Mouse (Mus musculus) lung, embryonic 14.5 days (tissue): ENCODE results near the gene Nkx1-1. TPM values are rescaled to one million over a fixed set of nuclear protein-coding genes. Genes with fewer than 3 reads are reported as not detected.
A peak's percentile ranks its signal among the peaks of the same experiment; 100 is the strongest.

ENCODE experiments used
- ATAC-seq: fragments of 200-750 bp; cut with Nextera tagmentation; 2 replicates; pipeline ENCODE4 v1.8.0; 2017; ENCODE audit warnings: mild to moderate bottlenecking, moderate TSS enrichment, moderate library complexity; ENCODE audit not compliant: insufficient read depth
- DNase-seq: peaks from one replicate; pipeline ENCODE4 v3.0.0-alpha.2; 2015
- H3K27ac ChIP-seq: fragments of 300-500 bp; sonication (generic); 2 replicates; pipeline ENCODE4 v1.5.1; 2014; ENCODE audit warnings: low read depth, mild to moderate bottlenecking, moderate library complexity
- H3K27me3 ChIP-seq: fragments of 300-500 bp; sonication (generic); 2 replicates; pipeline ENCODE4 v1.6.1; 2014; ENCODE audit warnings: low read length, control low read depth; ENCODE audit not compliant: insufficient read depth
- H3K36me3 ChIP-seq: fragments of 300-500 bp; sonication (generic); 2 replicates; pipeline ENCODE4 v1.6.1; 2014; ENCODE audit warnings: control low read depth; ENCODE audit not compliant: insufficient read depth
- H3K4me1 ChIP-seq: fragments of 300-500 bp; sonication (generic); 2 replicates; pipeline ENCODE4 v1.6.1; 2014; ENCODE audit warnings: antibody characterized with exemption, control low read depth; ENCODE audit not compliant: insufficient read depth
- H3K4me2 ChIP-seq: fragments of 300-500 bp; sonication (generic); 2 replicates; pipeline ENCODE4 v1.6.1; 2014; ENCODE audit warnings: mild to moderate bottlenecking
- H3K4me3 ChIP-seq: fragments of 300-500 bp; sonication (generic); 2 replicates; pipeline ENCODE4 v1.5.1; 2014; ENCODE audit warnings: low read depth, low read length
- H3K9ac ChIP-seq: fragments of 300-500 bp; sonication (generic); 2 replicates; pipeline ENCODE4 v1.6.1; 2014
- H3K9me3 ChIP-seq: fragments of 300-500 bp; sonication (generic); 2 replicates; pipeline ENCODE4 v1.6.1; 2016; ENCODE audit warnings: low read depth, low read length, control low read depth
- CTCF ChIP-seq: IDR thresholded peaks from 2 replicates; pipeline ENCODE4 v1.5.1; 2016; ENCODE audit warnings: antibody characterized with exemption, low read depth
- WGBS: fragments of 180-500 bp; shearing (Covaris S2); extraction: QIAGEN DNeasy Blood & Tissue Kit; methylation state at CpG from one replicate; pipeline ENCODE4 v1.1.7; 2014; 5-methylcytosine and 5-hydroxymethylcytosine counted together
- polyA plus RNA-seq: library from polyadenylated mRNA; unstranded; fragments of >200 nt; fragmentation: Nextera tagmentation; extraction: Ambion mirVana; gene quantifications from 2 replicates; pipeline ENCODE4 v1.2.1, GENCODE M21; 2014

Gene Nkx1-1
- polyA plus RNA-seq, 1 experiment from 2014 or later: not detected

- Histone ChIP-seq H3K27me3 (peaks cover 95% of the 10 kb centered on the region), H3K4me3 (no peak overlapping the region), H3K4me2 (no peak overlapping the region), H3K9me3 (no peaks in the 10 kb centered on the region), H3K27ac (no peak overlapping the region), H3K36me3 (no peaks in the 10 kb centered on the region), H3K9ac (no peak overlapping the region), H3K4me1 (no peaks in the 10 kb centered on the region)
- 2% methylated on average over 39 of the region's 39 CpGs for WGBS
- no peak for DNase-seq
- TF ChIP-seq CTCF: no peak
- ATAC-seq: no peak
Observed at GRCm38 (mm10) chr5:33432057-33432935, 1.5 kb downstream of the Nkx1-1 start.

DNA sequence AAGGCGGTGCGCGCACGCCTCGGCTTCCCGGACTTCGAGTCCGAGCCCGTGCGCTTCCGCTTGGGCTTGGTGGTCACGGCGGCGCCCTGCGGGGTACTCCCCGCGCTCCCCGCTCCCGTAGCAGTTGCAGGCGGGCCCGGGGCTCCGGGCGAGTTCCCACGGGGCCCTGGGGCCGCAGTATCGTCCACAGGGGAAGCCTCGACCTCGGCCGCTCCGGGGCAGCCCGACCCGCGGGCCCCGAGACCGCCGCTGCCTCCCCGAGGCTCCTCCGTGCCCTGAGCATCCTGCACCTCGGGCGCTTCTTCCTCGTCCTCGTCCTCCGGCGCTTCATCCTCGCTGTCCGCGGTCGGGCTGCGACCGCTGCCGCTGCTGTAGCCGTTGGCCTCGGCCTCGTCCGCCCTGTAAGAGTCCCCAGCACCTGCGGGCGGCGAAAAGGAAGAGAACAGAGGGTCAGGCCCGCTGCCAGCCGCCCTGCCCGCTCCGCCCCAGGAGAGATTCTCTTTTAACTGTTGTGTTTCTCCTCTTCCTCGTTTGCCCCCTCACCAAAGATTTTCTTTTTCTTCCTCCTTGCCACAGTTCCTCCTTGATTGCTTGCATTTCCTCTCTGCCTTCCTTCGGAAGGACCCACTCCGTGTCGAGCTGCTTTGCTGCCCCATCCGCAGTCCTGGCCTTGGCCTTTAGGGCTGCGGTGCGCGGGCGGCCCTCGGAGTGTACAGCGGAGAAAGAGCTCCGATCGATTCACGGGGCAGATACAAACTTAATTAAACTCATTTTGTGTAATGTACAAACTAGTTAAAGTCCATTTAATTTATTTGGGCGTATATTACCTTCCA is 2.4 kb downstream of the Nkx1-1 start:
- DNase-seq (no peak), ATAC-seq (no peak)
- no peak for TF ChIP-seq CTCF
- Histone ChIP-seq H3K9ac (no peak overlapping the region), H3K4me3 (peak overlapping the region; percentile 24), H3K36me3 (no peaks in the 10 kb centered on the region), H3K4me2 (peak overlapping the region; percentile 48), H3K27ac (no peak overlapping the region), H3K9me3 (no peaks in the 10 kb centered on the region), H3K4me1 (no peaks in the 10 kb centered on the region), H3K27me3 (peaks cover 91% of the 10 kb centered on the region)
- WGBS: 2% methylated on average over 77 of the region's 77 CpGs

DNA sequence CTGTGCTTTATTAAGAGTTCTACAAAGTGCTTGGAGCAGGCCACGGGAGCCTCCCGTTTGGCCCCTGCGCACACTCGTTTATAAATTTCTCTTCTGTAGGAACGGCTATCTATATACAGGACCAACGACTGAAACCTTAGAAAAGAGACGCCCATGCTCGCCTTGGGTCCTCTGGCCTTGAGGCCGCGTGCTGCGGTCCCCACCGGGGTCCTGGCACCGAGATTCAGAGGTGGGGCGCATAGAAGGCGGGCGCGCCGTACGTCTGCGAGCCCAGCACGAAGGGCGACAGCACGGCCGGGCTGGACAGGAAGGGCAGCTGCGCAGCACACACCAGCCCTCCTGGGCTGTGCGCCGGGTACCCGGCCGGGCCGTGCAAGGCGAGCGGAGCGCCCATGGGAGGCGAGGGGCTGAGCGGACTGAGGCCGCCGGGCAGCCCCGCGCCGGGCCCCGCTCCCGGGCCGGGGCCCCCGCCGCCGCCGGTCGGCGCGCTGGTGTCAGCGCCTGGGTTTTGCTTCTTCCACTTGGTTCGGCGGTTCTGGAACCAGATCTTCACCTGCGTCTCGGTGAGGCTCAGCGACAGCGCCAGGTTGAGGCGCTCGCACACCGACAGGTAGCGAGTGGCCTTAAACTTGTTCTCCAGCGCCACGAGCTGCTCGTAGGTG is 3.1 kb downstream of the Nkx1-1 start:
- Histone ChIP-seq H3K27me3 (peaks cover 84% of the 10 kb centered on the region), H3K27ac (no peak overlapping the region), H3K9ac (no peak overlapping the region), H3K4me1 (no peaks in the 10 kb centered on the region), H3K36me3 (no peaks in the 10 kb centered on the region), H3K9me3 (no peaks in the 10 kb centered on the region), H3K4me3 (peak overlapping the region; percentile 24), H3K4me2 (peak overlapping the region; percentile 48)
- DNase-seq: no peak
- 2% methylated on average over 63 of the region's 64 CpGs for WGBS
- TF ChIP-seq CTCF: no peak
- ATAC-seq: no peak

GRCm38 (mm10) chr5:33430106-33430505 is 3.7 kb downstream of the Nkx1-1 start:
- no peak for TF ChIP-seq CTCF
- Histone ChIP-seq H3K9me3 (no peaks in the 10 kb centered on the region), H3K27me3 (peaks cover 78% of the 10 kb centered on the region), H3K4me3 (no peak overlapping the region), H3K9ac (no peak overlapping the region), H3K36me3 (no peaks in the 10 kb centered on the region), H3K27ac (no peak overlapping the region), H3K4me2 (peak overlapping the region; percentile 48; the same call in 1 of the 2 replicates), H3K4me1 (no peaks in the 10 kb centered on the region)
- 2% methylated on average over 16 of the region's 16 CpGs for WGBS
- DNase-seq (peak; percentile 21), ATAC-seq (no peak)

DNA sequence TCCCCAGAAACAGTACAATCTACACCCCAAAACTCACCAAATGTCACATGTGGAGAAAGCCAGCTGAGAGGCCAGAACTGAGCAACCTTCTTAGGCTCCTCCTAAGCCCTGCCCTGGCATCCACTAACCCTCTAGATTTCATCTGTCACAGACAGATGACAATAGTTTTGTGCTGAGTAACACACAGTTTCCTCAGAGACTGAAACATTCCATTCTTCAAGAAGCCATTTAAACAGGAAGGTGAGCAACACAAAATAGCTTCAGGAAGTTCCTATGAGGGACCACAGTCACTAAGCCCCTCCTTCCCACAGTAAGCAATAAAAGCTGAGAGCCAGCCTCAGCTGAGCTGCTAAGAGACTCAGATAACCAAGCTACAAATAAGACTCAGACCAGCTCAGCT is 6.3 kb downstream of the Nkx1-1 start:
- no peaks in the 10 kb centered on the region for H3K4me1 ChIP-seq
- H3K27me3 ChIP-seq: peaks cover 52% of the 10 kb centered on the region
- DNase-seq (no peak), ATAC-seq (no peak)
- TF ChIP-seq CTCF: no peak
- H3K36me3 ChIP-seq: no peaks in the 10 kb centered on the region
- no peak overlapping the region for H3K4me3 ChIP-seq
- no peaks in the 10 kb centered on the region for H3K9me3 ChIP-seq
- no peak overlapping the region for H3K27ac ChIP-seq
- no peak overlapping the region for H3K4me2 ChIP-seq
- H3K9ac ChIP-seq: no peak overlapping the region

- Histone ChIP-seq H3K4me3 (no peak overlapping the region), H3K36me3 (peaks cover 5% of the 10 kb centered on the region; the same call in 1 of the 2 replicates), H3K9me3 (no peaks in the 10 kb centered on the region), H3K4me1 (no peaks in the 10 kb centered on the region), H3K27me3 (no peaks in the 10 kb centered on the region), H3K4me2 (no peak overlapping the region), H3K27ac (no peak overlapping the region), H3K9ac (no peak overlapping the region)
- no peak for TF ChIP-seq CTCF
- WGBS: 58% methylated on average over 3 of the region's 3 CpGs
- ATAC-seq (no peak), DNase-seq (no peak)
Observed at GRCm38 (mm10) chr5:33420313-33420712, 13.5 kb downstream of the Nkx1-1 start.
